Mouse (Mus musculus): ENCODE measurements around the gene Irf8. TPM values are rescaled to one million over a fixed set of nuclear protein-coding genes. Genes with fewer than 3 reads are reported as not detected.
"Not testable (repeated sequence)": the region's sequence is repeated elsewhere in the genome, so short reads cannot be mapped to it uniquely, and the experiment has no call there.

Irf8 gene
- total RNA-seq, 4 experiments from 2014 or later, result 19.5 to 46.7 (median 34.6) TPM

GRCm38 (mm10) chr8:120800308-120800865 is 64.2 kb downstream of the Irf8 start:
- DNase-seq, result no peak

GRCm38 (mm10) chr8:120803661-120804375 is 67.7 kb downstream of the Irf8 start:
- not testable (repeated sequence) for DNase-seq

GRCm38 (mm10) chr8:120804741-120805140 is 68.6 kb downstream of the Irf8 start:
- no peak for DNase-seq

Other genes starting within 250 kb of the Irf8 start
- 1 to 10 TPM; 5.2 to 10.0 (median 6.5) TPM for gene Gins2, start 147.1 kb upstream of the Irf8 start, total RNA-seq (2022)
- gene 1190005I06Rik, start 88.7 kb upstream of the Irf8 start, total RNA-seq (2022), result 10 to 100 TPM in 1 of 4 experiments, 1 to 10 TPM in 3; 5.6 to 10.8 (median 7.9) TPM
- gene Gm27021, start 68.3 kb upstream of the Irf8 start, total RNA-seq (2022), result 1 to 10 TPM in 1 of 4 experiments, not detected in 3; 1.4 TPM
- gene Cox4i1, start 68.1 kb upstream of the Irf8 start, total RNA-seq (2022), result 1,000 to 10,000 TPM in 3 of 4 experiments, 100 to 1,000 TPM in 1; 952 to 1,243 (median 1,190) TPM
- gene Emc8, start 67.8 kb upstream of the Irf8 start, total RNA-seq (2022), result 100 to 1,000 TPM in 2 of 4 experiments, 10 to 100 TPM in 2; 80.9 to 130 (median 112) TPM